Mouse (Mus musculus): ENCODE results near the gene Ptrh1.

Ptrh1 gene

GRCm38 (mm10) chr2:32756674-32757055 is 18.9 kb upstream of the Ptrh1 start:
- no peak for DNase-seq (ENCODE audit: low read depth, low spot score)

GRCm38 (mm10) chr2:32757056-32757845 is 18.3 kb upstream of the Ptrh1 start, which contains the start of gene Tor2a:
Gene Tor2a, plus strand, starts transcription at chr2:32757234.
- DNase-seq (ENCODE audit: low read depth, low spot score): peak; percentile 99

DNA sequence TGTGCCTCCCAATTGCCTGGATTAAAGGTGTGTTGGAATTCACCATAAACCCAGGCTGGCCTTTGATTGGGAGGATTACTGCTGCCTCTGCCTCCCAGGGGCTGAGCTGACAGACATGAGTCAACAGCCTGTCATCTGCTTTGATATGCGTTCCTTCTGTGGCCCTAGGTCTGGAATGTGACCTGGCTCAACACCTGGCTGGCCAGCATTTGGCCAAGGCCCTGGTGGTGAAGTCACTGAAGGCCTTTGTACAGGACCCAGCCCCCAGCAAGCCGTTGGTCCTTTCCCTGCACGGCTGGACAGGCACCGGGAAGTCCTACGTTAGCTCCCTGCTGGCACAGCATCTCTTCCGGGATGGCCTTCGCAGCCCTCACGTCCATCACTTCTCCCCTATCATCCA is 17.1 kb upstream of the Ptrh1 start:
- DNase-seq (ENCODE audit: low read depth, low spot score): no peak

- peak; percentile 37 for DNase-seq (ENCODE audit: low read depth, low spot score)
Measured at GRCm38 (mm10) chr2:32759001-32759400, 16.6 kb upstream of the Ptrh1 start.

DNA sequence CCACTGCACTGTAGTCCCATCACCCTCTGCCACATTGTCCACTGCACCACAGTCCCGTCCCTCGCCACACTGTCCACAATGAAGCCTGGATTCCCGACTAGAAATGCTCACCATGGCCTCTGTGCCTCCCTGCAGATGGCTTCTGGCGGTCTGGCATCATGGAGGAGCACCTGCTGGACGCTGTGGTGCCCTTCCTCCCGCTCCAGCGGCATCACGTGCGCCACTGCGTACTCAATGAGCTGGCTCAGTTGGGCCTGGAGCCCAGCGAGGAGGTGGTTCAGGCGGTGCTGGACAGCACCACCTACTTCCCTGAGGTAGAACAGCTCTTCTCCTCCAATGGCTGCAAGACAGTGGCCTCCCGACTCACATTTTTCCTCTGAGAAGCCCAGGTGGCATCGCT is 14.2 kb upstream of the Ptrh1 start:
- peak; percentile 55 for DNase-seq (ENCODE audit: low read depth, low spot score)

DNA sequence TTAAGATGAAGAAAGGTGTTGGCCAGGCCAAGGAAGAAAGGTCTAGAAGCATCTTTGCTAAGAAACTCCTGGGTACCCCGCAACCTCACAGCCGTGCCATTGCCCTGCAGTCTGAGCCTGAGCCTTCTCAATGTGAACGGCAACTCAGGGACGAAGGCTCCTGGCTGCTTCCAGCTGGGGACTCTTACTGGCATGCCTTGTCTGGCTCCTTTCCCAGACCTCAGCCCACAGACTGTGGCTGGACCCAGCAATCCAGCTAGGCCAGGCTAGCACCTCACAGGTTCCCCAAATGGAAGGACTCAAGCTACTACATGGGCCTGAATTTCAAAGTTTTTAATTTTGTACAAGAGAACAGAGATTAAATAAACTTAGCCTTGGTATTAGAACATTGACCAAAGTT is 13.7 kb upstream of the Ptrh1 start:
- DNase-seq (ENCODE audit: low read depth, low spot score): peak; percentile 46

DNA sequence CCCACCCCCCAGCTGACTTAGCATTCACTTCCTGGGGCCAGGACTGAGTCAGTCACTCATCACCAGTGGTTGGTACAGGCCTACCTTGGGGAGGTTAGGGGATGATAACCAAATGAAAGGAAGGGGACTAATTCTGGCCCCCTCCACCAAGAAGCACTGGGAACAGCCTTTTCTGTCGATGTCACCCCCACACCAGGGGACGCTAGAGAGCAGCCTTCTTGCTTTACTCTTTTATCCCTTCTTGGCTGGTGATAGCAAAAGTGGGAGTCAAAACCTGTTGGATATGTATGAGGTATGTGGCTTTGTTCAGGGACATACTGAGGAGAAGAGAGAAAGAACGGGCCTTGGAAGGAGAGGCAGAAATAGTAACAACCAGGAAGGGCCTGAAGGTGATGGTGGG is 12.2 kb upstream of the Ptrh1 start:
- DNase-seq (ENCODE audit: low read depth, low spot score): no peak

GRCm38 (mm10) chr2:32767241-32767640 is 8.3 kb upstream of the Ptrh1 start:
- DNase-seq (ENCODE audit: low read depth, low spot score): no peak

DNA sequence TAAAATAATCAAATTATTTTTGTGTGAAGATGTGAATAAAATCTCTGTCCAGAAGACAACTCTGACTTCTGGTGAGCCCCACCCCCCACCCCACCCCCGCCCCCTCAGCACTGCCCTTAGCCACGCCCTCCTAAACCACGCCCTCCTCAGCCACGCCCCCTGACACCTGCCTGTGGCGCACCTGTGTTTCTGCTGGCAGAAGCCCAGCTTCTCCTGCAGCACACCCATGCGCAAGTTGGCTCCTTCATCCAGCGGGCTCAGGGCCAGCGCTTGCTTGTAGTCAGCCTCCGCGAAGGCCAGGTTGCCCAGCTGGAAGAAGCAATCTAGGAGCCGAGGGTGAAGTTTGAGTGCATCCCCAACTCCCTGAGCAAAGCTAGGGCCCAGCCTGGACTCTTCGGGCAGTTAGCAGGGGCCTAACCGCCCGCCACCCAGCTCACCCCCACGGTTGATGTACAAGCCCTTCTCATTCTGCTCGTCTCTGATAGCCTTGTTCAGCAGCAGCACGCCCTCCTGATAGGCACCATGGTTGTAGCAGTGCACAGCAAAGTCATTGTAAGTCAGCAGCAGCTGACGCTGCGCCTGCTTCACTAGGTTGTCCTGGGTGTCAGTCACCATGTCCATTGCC is 6.8 kb upstream of the Ptrh1 start:
- peak; percentile 56 for DNase-seq (ENCODE audit: low read depth, low spot score)

DNA sequence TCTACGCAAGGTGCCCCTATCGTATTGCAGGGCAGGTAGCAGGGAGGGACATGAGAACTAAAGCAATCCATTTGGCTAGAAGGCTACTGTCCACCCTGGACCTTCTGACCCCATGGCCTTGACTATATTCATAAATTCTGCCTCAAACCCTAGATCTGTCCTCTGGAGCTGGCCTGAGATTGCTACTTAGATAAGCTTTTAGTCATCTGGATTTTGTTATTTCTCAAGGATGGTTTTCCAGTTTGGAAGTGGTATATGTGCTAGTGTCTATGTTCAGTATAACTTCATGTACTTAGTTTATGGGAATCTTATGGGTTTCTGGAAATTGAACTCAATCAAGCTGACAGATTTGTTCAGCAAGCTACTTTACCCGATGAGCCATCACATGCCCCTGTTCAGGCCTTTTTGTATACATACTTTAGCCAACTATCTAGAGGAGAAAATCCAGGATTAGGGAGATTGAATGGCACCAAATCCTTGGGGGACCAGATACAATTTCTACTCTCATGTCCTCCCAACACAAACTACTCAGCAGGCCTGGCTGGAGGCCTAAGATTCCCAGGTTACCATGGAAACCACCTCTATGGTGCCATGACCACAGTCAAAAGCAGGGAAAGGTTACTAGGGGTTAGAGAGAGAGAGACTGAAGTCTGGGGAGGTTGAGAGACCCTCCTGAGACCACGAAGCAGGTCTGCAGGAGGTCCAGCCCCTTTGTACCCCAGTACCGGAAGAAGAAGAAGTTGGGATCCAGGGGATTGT is 6.1 kb upstream of the Ptrh1 start:
- DNase-seq (ENCODE audit: low read depth, low spot score): no peak

DNA sequence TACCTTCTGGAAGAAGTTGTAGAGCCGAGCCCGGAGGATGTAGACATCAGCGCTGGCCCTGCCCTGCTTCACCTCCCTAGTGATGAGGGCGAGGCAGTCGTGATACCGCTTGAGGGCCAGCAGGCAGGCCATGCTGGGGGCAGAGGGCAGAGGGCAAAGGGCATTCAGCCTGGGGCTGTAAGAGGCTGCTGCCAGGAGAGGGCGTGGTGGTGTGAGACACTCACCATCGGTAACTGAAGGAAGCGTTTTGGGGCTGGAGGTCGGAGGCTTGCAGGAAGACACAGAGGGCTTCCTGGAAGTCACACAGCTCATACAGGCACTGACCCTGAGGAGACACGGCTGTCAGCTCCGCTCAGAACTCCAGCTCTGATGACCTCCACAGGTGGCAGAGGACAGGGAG is 3.7 kb upstream of the Ptrh1 start:
- no peak for DNase-seq (ENCODE audit: low read depth, low spot score)

GRCm38 (mm10) chr2:32772626-32773279 is 2.8 kb upstream of the Ptrh1 start:
- no peak for DNase-seq (ENCODE audit: low read depth, low spot score)

DNA sequence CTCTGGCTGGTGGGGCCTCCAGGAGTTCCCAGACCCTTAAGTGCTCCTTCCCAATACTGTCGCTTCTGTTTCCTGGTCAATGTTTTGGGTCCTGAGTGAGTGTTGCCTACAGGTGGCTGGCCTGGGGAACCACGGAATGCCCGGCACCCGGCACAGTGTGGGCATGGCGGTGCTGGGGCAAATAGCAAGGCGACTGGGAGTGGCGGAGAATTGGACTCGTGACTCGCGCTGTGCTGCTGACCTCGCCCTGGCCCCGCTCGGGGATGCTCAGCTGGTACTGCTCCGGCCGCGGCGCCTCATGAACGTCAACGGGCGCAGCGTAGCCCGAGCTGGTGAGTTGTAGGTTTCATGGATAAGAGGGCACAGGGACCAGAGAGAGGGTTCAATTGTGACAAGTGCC is 606 bp downstream of the Ptrh1 start:
- no peak for DNase-seq (ENCODE audit: low read depth, low spot score)

- no peak for DNase-seq (ENCODE audit: low read depth, low spot score)
Measured at GRCm38 (mm10) chr2:32778081-32778480, 2.5 kb downstream of the Ptrh1 start.

- peak; percentile 85 for DNase-seq (ENCODE audit: low read depth, low spot score)
Measured at GRCm38 (mm10) chr2:32779131-32779530, 3.5 kb downstream of the Ptrh1 start.

GRCm38 (mm10) chr2:32779714-32780113 is 4.1 kb downstream of the Ptrh1 start:
- DNase-seq (ENCODE audit: low read depth, low spot score): no peak

- DNase-seq (ENCODE audit: low read depth, low spot score): no peak
Measured at GRCm38 (mm10) chr2:32781710-32782109, 6.1 kb downstream of the Ptrh1 start.

DNA sequence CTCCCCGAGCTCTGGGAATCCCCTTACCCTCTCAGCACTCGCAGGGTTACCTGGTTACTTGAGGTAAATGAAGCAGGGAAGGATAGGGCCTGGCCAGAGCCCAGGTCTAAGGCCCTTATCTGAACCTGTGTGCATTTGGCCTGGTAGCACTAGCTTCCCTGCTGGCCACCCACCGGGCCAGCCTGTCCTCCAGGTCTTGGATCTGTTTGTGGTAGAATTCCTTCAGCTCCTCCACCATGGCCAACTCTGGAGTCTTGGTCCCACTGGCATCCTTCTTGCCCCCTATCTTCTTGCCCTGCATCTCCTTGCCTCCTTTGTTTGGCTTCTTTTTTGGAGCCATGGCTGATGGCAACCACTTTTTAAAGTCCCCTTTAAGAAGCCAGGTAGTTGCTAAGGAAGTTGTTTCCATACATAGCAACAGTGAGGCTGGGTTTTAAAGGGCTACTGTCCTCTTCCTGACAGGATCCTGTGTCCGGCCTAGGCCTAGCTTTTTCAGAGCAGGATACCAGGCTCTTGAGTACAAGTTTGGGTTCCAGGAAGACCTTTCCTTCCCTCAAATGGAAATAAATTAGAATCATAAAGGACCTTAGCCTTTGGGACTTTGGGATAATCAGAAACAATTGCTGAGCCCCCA is 8.6 kb downstream of the Ptrh1 start, which contains the start of gene Cfap157:
TSS of gene Cfap157 (minus strand) at position 381 of the 634 bp plus-strand sequence.
- peak; percentile 62 for DNase-seq (ENCODE audit: low read depth, low spot score)

DNA sequence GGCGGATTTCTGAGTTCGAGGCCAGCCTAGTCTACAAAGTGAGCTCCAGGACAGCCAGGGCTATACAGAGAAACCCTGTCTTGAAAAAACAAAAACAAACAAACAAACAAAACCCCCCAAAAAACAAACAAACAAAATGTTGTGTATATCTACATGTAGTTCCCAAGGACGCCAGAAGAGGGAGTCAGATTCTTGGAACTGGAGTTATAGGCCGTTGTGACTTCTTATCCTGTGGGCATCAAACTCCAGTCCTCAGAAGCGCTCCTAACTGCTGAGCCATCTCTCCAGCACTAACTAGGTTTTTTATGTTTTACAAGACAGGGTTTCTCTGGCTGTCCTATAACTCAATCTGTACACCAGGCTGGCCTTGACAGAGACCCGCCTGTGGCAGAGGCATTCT is 11.6 kb downstream of the Ptrh1 start:
- DNase-seq (ENCODE audit: low read depth, low spot score): peak; percentile 73

- DNase-seq (ENCODE audit: low read depth, low spot score): no peak
Measured at GRCm38 (mm10) chr2:32788581-32788980, 13.0 kb downstream of the Ptrh1 start.

DNA sequence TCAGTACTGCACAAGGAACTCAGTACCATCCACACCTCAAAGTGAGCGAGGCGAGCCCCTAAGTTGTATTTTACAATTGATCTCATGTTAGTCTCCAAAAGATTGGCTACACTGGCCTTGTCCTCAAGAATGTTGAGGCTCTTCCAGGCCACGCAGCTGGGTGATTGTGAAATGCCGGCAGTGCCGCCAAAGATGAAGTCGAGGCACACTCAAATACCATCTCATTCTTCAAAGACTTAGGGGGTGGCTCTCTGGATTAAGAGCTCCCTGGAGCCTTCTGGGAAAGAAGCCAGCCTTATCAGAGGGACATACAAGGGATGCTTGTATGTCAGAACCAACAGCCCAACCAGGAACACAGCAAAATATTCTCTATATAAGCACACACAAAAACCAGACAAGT is 15.7 kb downstream of the Ptrh1 start:
- peak; percentile 54 for DNase-seq (ENCODE audit: low read depth, low spot score)
